Mouse (Mus musculus) yolk sac, embryonic 10.5 days (tissue): Measurements from ENCODE around the gene Pwwp2b.

Experiments used
- DNase-seq: peaks from one replicate; pipeline ENCODE4 v3.0.0-alpha.2; 2017; ENCODE audit warnings: low spot score

The Pwwp2b gene

GRCm38 (mm10) chr7:139300423-139300822 lies 52.1 kb downstream of the Pwwp2b start:
- no peak for DNase-seq

DNA sequence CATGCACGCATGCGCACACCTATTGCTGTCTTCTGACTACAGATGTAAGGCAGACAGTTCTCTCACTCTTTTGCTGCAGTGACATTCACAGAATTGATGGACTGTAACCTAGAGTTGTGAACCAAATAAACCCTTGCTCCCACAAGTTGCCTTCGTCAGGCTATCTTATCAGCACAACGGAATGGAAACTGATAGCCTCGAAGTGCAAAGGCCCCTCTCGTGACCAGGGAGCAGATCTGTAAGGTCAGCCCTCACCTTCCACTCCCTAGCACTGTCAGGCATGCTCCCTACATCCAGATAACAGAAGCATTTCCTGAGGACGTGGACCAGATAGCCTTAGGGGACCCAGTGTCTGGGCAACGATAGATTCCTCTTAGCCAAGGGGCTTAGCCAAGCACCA lies 53.2 kb downstream of the Pwwp2b start:
- peak; percentile 79 for DNase-seq

DNA sequence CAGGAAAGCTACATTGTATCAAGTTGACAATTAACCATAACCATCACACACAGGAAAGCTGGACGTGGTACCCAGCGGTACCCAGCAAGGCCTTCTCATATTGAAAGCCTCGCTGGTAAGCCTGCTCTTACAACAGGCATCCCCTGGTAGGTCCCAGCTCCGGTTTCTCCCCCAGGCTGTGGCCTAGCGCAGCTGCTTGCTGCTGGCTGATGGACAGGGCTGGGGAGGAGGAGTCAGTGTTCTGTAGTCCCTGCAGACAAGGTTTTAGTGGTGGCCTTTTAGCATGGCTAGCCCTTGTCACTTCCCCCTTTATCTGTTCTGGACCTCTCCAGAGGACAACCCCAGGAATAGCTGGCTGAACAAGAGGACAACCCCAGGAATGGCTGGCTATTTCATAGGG lies 54.0 kb downstream of the Pwwp2b start:
- peak; percentile 45 for DNase-seq

- peak; percentile 76 for DNase-seq
Observed at GRCm38 (mm10) chr7:139303280-139304011, 55.2 kb downstream of the Pwwp2b start.

DNA sequence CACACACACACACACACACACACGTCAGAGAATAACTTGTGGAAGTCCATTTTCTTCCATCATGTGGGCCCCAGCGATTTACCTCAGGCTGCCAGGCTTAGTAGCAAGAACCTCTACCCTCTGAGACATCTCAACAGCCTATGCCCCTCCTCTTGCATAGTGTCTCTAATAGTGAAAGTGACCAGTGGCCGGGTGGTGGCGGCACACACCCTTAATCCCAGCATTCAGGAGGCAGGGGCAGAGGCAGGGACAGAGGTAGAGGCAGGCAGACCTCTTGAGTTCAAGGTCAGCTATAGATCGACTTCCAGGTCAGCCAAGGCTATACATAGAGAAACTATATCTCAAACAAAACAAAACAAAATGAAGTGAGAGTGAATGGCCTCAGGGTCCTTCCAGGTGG lies 56.0 kb downstream of the Pwwp2b start:
- no peak for DNase-seq

DNA sequence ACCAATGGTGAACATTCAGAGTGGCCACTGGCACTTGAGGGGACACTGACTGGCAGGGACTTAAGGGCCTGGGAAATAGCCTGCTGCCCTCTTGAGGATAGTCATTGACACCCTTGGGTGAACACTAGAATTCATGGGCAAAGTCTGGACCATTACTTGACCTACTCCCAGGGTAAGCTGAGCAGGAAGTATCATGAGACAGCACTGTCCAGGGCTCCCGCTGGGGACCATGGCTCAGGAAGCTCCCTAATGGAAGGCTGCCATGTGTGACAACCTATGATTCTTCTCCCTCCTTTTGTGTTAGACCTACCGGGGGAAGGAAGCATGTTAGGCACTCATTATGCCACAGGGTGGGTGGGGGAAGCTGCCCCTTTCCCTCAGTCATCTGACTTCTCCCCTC lies 58.8 kb downstream of the Pwwp2b start:
- no peak for DNase-seq

- no peak for DNase-seq
Observed at GRCm38 (mm10) chr7:139308140-139308895, 60.0 kb downstream of the Pwwp2b start.

DNA sequence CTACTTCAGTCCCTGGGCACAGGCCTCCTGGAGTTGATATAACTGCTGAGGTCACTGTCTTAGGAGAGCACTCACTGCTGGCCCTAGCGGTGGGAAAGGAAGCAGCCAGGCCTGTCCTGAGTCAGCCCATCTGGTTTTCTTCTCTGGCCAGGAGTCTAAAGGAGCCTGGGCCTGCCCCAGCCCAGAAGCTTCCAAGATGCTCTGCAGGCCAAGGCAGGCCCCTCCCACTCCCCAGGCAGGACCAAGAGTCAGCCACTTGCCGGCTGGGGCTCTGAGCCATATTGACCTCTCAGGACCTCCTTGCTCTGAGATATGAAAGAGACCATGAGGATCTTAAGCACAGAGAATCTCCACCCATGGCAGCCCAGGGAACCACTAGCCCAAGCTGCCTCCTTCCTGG lies 60.8 kb downstream of the Pwwp2b start:
- DNase-seq, result peak; percentile 58

DNA sequence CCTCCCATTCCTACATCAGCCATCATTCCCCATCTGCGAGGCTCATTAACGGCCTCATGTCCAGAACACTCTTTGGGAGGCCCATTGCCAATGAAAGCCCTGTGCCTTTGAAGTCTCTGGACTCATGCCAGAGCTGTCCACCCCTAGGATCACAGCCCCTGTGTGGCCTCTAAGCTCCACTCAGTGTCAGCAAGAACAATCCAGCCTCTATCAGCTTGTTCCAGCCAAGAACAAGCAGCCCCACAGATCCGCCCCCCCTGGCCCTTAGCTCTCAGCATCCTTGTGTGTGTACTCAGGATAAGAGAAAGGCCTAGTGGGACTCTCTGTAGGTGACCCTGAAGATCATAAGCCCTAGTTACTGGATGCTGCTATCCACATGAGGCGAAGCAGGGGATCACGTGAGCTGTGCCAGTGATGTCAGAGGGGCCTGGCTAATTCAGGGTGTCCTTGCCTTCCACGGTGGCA lies 62.2 kb downstream of the Pwwp2b start:
- DNase-seq, result no peak

DNA sequence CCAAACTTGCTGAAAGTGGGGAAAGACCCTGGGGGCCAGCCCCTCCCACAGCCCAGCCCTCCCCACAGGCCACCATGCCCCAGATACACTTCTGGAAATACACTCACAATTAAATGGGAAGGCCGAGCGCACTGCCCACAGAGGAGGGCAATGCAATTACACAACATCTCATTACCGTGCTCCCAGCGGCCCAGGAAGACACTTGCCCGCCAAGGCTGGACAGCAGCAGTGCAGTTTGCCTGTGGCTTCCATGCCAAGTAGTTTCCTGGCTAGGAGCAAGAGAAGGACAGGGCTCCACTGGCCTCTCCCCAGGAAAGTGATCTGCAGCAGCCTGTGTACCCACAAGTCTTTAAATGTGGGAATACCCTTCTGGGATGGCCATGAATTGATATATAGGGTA lies 64.4 kb downstream of the Pwwp2b start:
- DNase-seq, result no peak

- no peak for DNase-seq
Observed at GRCm38 (mm10) chr7:139313413-139313812, 65.1 kb downstream of the Pwwp2b start.

DNA sequence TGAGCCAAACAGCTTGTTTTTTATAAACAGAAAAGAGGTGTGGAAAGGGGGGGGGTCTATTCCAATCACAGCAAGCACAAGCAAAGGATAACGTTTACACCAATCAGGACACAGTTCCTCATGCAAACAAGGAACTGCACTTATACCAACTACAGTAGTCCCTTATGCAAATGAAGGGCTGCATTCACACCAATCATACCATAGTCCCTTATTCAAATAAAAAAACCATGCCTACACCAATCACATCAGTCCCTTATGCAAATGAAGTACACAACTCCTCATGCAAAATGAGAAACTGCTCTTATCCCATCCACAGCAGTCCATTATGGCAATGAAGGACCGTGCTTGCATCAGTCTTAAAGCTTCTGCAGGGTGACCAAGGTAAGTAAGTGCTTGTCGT lies 66.4 kb downstream of the Pwwp2b start:
- DNase-seq, result no peak

GRCm38 (mm10) chr7:139319006-139319411 lies 70.7 kb downstream of the Pwwp2b start:
- no peak for DNase-seq
